ENCODE assay signal across 16 mouse cellular contexts in the genomic region with DNA sequence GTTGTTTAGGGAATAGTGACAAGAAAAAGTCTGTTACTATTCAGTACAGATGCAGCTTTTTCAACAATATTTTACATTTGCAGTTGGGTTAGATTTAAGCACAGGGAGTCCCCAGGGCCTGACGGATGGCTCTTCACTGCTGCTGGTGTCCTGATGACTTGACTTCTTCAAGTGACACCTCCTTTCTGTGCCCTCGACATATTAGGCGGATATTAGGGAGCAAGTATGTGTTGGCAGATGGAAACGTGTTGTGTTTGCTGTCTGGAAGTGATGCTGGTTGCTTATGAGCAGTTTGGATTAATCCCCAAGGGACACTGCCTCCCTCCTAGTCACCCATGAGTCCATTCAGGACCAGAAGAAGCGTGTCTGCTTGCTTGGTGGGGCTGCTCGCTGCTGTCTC.
"Had no signal": no experiment of that assay in that cellular context is flagged by ENCODE, and none has a peak within 500 bp of the region (broad histone marks: within the 10 kb centered on the region; RNA-seq: fewer than 3 reads in every experiment).

No protein-coding gene starts in this region.

- ATAC-seq: liver, embryonic 12.5 days; midbrain, embryonic 16.5 days had no signal

- H3K27ac ChIP-seq: limb, embryonic 15.5 days; liver, embryonic 12.5 days; liver, embryonic 14.5 days; midbrain, embryonic 12.5 days; neural tube, embryonic 13.5 days; neural tube, embryonic 15.5 days had no signal

- H3K4me3 ChIP-seq: limb, embryonic 15.5 days; liver, embryonic 12.5 days; midbrain, embryonic 12.5 days; myocyte; neural tube, embryonic 13.5 days; neural tube, embryonic 15.5 days had no signal

- H3K4me2 ChIP-seq: limb, embryonic 15.5 days; liver, embryonic 12.5 days; midbrain, embryonic 12.5 days; neural tube, embryonic 13.5 days; neural tube, embryonic 15.5 days had no signal

- DNase-seq: midbrain, embryonic 14.5 days; retina, postnatal 1 day; right cerebral cortex, adult 18-20 months; right cerebral cortex, postnatal 25 days; right cerebral cortex, postnatal 4 days; thymus, adult 18-20 months; thymus, postnatal 14 days; thymus, postnatal 36 days had no signal

- H3K27me3 ChIP-seq: limb, embryonic 15.5 days; liver, embryonic 12.5 days; midbrain, embryonic 12.5 days; neural tube, embryonic 13.5 days; neural tube, embryonic 15.5 days had no signal

- H3K9me3 ChIP-seq: limb, embryonic 15.5 days; liver, embryonic 12.5 days; midbrain, embryonic 12.5 days; neural tube, embryonic 13.5 days; neural tube, embryonic 15.5 days had no signal

- H3K9ac ChIP-seq: limb, embryonic 15.5 days; liver, embryonic 12.5 days; liver, embryonic 14.5 days; midbrain, embryonic 12.5 days; neural tube, embryonic 13.5 days; neural tube, embryonic 15.5 days had no signal

- H3K4me1 ChIP-seq: limb, embryonic 15.5 days; liver, embryonic 12.5 days; midbrain, embryonic 12.5 days; neural tube, embryonic 13.5 days; neural tube, embryonic 15.5 days had no signal
